Mouse (Mus musculus): ENCODE data around the gene Samd10. TPM values are rescaled to one million over a fixed set of nuclear protein-coding genes. Genes with fewer than 3 reads are reported as not detected.

The Samd10 gene
- polyA plus RNA-seq, 1 experiment: 0.67 TPM

DNA sequence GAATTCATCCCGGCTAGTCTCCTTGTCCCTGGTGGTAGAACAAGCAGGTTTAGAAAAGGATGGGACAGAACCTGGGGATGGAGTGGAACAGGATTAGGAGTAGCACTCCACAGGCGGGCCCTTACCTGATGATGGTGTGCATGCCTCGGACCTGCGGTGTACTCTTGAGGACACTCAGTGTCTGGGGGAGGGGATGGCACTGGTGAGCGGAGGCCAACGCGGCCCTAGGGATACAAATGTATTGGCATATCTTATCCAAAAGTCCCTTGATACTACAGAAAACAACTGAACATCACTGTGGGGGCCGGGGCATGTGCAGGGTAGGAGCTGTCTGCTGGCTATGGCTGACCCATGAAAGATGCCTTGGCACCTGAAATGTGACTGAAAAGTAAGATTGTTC, 28.6 kb downstream of the Samd10 start:
- Histone ChIP-seq H3ac (ENCODE audit: control insufficient read depth, insufficient read length) (no peak overlapping the region), H3K36me3 (ENCODE audit: control insufficient read depth, insufficient read depth) (peaks cover 3% of the 10 kb centered on the region)
- TF ChIP-seq MYOD1 (IDR thresholded peaks at IDR 0.05; ENCODE audit: control insufficient read depth in 1 of 3, insufficient read length in 2 of 3, low read depth in 2 of 3): no peak
- TF ChIP-seq SRF (IDR thresholded peaks at IDR 0.05; ENCODE audit: control insufficient read depth, insufficient read length, low read depth): no peak

DNA sequence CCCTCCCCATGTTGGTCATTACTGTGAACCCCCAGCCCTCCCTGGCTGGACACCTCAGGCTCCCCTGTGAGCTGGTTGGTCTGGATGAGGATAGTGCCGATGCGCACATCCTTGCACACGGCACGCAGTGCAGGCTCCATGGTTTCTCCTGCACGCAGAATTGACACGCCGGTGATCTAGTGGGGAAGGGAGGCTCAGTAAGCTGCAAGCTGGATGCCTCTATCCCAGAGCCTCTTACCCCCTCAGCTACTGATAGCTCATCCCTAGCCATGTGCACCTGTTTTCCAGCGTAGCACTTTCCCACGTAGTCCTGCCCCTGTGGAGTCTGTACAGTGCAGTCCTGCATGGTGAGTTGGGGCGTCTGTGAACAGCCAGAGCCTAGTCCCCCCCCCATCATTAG, 29.2 kb downstream of the Samd10 start:
- Histone ChIP-seq H3K79me2 (ENCODE audit: control insufficient read depth, insufficient read depth) (no peaks in the 10 kb centered on the region), H3K4me3 (no peak overlapping the region), H3K27me3 (ENCODE audit: control insufficient read depth, insufficient read depth, insufficient read length) (no peaks in the 10 kb centered on the region), H3ac (ENCODE audit: control insufficient read depth, insufficient read length) (no peak overlapping the region), H3K4me2 (ENCODE audit: low read depth) (no peak overlapping the region), H3K36me3 (ENCODE audit: control insufficient read depth, insufficient read depth) (peaks cover 3% of the 10 kb centered on the region)
- no peak for TF ChIP-seq MYOG (IDR thresholded peaks at IDR 0.05; ENCODE audit: control insufficient read depth in 1 of 3, insufficient read depth in 1 of 3, insufficient read length in 2 of 3, low read depth in 2 of 3)
- peak; percentile 31 for TF ChIP-seq POLR2AphosphoS2 (IDR thresholded peaks at IDR 0.05; ENCODE audit: insufficient read length, low read depth)
- no peak for TF ChIP-seq REST (IDR thresholded peaks at IDR 0.05; ENCODE audit: insufficient read depth, insufficient read length)
- TF ChIP-seq SRF (IDR thresholded peaks at IDR 0.05; ENCODE audit: control insufficient read depth, insufficient read length, low read depth): no peak
- TF ChIP-seq MAX (IDR thresholded peaks at IDR 0.05; ENCODE audit: low read depth): no peak

More for the DNA sequence above, 28.6 kb downstream of the Samd10 start:
- no peak overlapping the region for H3K4me3 ChIP-seq
- no peak overlapping the region for H3K4me2 ChIP-seq (ENCODE audit: low read depth)
- no peaks in the 10 kb centered on the region for H3K79me2 ChIP-seq (ENCODE audit: control insufficient read depth, insufficient read depth)
- no peaks in the 10 kb centered on the region for H3K27me3 ChIP-seq (ENCODE audit: control insufficient read depth, insufficient read depth, insufficient read length)

DNA sequence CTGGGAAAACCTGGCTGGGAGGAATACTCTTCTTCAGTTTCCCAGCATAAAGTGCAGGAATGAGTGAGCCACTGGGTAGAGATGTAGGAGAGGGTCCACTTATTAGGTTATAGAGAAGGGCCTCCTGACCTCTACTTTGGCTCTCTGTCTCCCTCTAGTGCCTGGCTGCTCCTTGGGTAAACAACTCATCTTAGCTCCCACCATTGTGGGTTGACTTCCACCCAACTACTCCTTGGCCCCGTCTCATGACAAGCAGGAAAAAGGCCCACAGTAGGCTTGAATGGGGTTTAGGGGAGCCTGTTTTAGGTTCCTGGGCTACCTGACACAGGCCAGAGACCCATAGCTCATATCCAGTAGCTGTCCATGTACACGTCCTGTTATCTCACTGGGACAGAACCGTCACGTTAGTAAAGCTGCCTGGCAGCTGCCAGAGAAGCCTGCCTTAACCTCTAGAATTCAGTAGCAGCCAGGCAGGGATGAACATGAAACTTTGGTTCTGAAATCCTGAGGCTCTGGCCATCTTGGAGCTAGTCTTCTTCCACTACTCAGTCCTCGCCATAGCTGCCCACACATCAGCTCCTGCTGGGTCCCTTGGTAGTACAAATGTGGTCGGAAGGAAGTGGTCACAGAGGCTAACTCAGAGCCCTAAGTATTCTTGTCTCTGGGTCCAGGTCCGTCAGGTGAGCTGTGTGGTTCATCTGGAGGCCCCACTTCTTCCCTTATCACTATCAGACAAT, 30.6 kb downstream of the Samd10 start:
- TF ChIP-seq SRF (IDR thresholded peaks at IDR 0.05; ENCODE audit: control insufficient read depth, insufficient read length, low read depth) (no peak), POLR2AphosphoS2 (IDR thresholded peaks at IDR 0.05; ENCODE audit: insufficient read length, low read depth) (peak; percentile 10)
- no peak overlapping the region for H3ac ChIP-seq (ENCODE audit: control insufficient read depth, insufficient read length)
- no peaks in the 10 kb centered on the region for H3K36me3 ChIP-seq (ENCODE audit: control insufficient read depth, insufficient read depth)
- H3K4me2 ChIP-seq (ENCODE audit: low read depth): no peak overlapping the region
- H3K27me3 ChIP-seq (ENCODE audit: control insufficient read depth, insufficient read depth, insufficient read length): no peaks in the 10 kb centered on the region
- no peak overlapping the region for H3K4me3 ChIP-seq
- no peaks in the 10 kb centered on the region for H3K79me2 ChIP-seq (ENCODE audit: control insufficient read depth, insufficient read depth)

DNA sequence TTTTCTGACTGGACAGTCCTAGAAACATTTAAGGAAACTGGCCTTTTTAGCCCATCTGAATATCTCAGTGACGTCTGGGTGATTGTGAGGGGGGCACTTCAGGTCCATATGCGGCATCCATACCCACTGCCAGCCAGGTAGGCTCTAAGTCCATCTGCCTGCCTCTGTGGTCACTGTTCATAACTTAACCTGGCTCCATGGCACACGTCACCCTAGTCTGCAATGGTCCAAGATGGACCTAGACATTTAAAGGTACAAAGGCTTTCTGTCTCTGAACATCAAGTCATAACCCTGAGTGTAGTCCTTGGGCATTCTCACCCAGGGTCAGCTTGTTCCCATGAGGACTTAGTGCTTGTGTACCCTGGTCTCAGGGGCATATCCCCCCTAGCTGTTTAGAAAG, 31.7 kb downstream of the Samd10 start:
- H3K27me3 ChIP-seq (ENCODE audit: control insufficient read depth, insufficient read depth, insufficient read length): no peaks in the 10 kb centered on the region
- H3ac ChIP-seq (ENCODE audit: control insufficient read depth, insufficient read length): no peak overlapping the region
- no peaks in the 10 kb centered on the region for H3K36me3 ChIP-seq (ENCODE audit: control insufficient read depth, insufficient read depth)
- H3K79me2 ChIP-seq (ENCODE audit: control insufficient read depth, insufficient read depth): no peaks in the 10 kb centered on the region
- H3K4me3 ChIP-seq: no peak overlapping the region
- TF ChIP-seq MYOG (IDR thresholded peaks at IDR 0.05; ENCODE audit: control insufficient read depth in 1 of 3, insufficient read depth in 1 of 3, insufficient read length in 2 of 3, low read depth in 2 of 3) (no peak), POLR2AphosphoS2 (IDR thresholded peaks at IDR 0.05; ENCODE audit: insufficient read length, low read depth) (peak; percentile 36)
- H3K4me2 ChIP-seq (ENCODE audit: low read depth): no peak overlapping the region

DNA sequence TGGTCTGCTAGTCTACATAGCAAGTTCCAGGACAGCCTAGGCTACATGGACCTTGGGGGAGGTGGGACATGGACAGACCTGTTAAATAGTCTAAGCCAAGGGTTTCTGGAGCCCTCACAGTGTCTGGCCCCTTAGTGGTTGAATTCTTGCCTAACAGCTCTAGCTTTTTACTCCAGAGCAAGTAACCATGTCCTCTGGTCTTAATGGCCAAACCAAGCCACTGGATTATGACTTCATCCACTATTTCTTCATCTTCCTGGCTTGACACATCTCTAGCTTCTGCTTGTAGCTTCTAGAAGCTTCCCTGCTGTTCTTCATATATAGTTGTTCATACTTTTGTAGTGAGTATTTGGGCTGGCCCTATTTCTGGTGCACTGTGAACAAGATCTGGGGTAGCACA, 45.2 kb downstream of the Samd10 start:
- Histone ChIP-seq H3K79me2 (ENCODE audit: control insufficient read depth, insufficient read depth) (no peaks in the 10 kb centered on the region), H3K4me3 (no peak overlapping the region), H3K4me2 (ENCODE audit: low read depth) (no peak overlapping the region), H3K27me3 (ENCODE audit: control insufficient read depth, insufficient read depth, insufficient read length) (no peaks in the 10 kb centered on the region), H3K36me3 (ENCODE audit: control insufficient read depth, insufficient read depth) (peaks cover 27% of the 10 kb centered on the region), H3ac (ENCODE audit: control insufficient read depth, insufficient read length) (no peak overlapping the region)
- TF ChIP-seq CEBPB (IDR thresholded peaks at IDR 0.05; ENCODE audit: insufficient read depth, poor library complexity, severe bottlenecking): no peak
- TF ChIP-seq POLR2A (IDR thresholded peaks at IDR 0.05; ENCODE audit: insufficient read length, low read depth): no peak
- TF ChIP-seq MYOG (IDR thresholded peaks at IDR 0.05; ENCODE audit: control insufficient read depth in 1 of 3, insufficient read depth in 1 of 3, insufficient read length in 2 of 3, low read depth in 2 of 3): no peak
- no peak for TF ChIP-seq E2F4 (IDR thresholded peaks at IDR 0.05; ENCODE audit: insufficient read depth)
- TF ChIP-seq POLR2AphosphoS2 (IDR thresholded peaks at IDR 0.05; ENCODE audit: insufficient read length, low read depth): no peak
- no peak for TF ChIP-seq TCF3 (IDR thresholded peaks at IDR 0.05; ENCODE audit: insufficient read length, low read depth)
- TF ChIP-seq REST (IDR thresholded peaks at IDR 0.05; ENCODE audit: insufficient read depth, insufficient read length): no peak
- TF ChIP-seq MAX (IDR thresholded peaks at IDR 0.05; ENCODE audit: low read depth): no peak
- TF ChIP-seq SRF (IDR thresholded peaks at IDR 0.05; ENCODE audit: control insufficient read depth, insufficient read length, low read depth): no peak
- no peak for TF ChIP-seq MYOD1 (IDR thresholded peaks at IDR 0.05; ENCODE audit: control insufficient read depth in 1 of 3, insufficient read length in 2 of 3, low read depth in 2 of 3)
- TF ChIP-seq USF1 (IDR thresholded peaks at IDR 0.05; ENCODE audit: low read depth): no peak
- no peak for TF ChIP-seq TCF12 (IDR thresholded peaks at IDR 0.05; ENCODE audit: insufficient read depth, poor library complexity, severe bottlenecking)

DNA sequence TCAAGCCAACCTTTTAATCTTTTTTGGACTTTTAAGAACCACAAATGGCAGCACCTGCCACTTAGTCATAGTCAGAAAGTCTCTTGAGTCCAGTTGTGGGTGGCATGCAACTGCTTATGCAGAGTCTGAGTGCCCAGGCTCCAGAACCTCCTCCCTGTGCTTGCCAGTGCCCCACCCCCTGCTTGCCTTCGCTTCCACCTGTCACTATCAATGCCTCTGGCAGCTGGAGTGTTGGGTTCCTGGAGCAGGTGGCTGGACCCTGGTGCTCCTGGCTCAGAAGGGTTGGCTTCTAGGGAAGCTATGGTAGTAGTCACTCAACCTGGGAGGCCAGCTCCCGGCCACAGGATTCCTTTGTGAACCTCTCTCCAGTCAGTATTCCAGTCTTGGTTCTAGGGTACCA, 48.8 kb downstream of the Samd10 start:
- TF ChIP-seq MYOG (IDR thresholded peaks at IDR 0.05; ENCODE audit: control insufficient read depth in 1 of 3, insufficient read depth in 1 of 3, insufficient read length in 2 of 3, low read depth in 2 of 3) (peak; percentile 91 to 98 (median 98)), POLR2A (IDR thresholded peaks at IDR 0.05; ENCODE audit: insufficient read length, low read depth) (no peak), MAX (IDR thresholded peaks at IDR 0.05; ENCODE audit: low read depth) (no peak), MYOD1 (IDR thresholded peaks at IDR 0.05; ENCODE audit: control insufficient read depth in 1 of 3, insufficient read length in 2 of 3, low read depth in 2 of 3) (peak; percentile 90 to 98 (median 94)), TCF3 (IDR thresholded peaks at IDR 0.05; ENCODE audit: insufficient read length, low read depth) (peak; percentile 96), TCF12 (IDR thresholded peaks at IDR 0.05; ENCODE audit: insufficient read depth, poor library complexity, severe bottlenecking) (peak; percentile 96)
- Histone ChIP-seq H3K36me3 (ENCODE audit: control insufficient read depth, insufficient read depth) (peaks cover 38% of the 10 kb centered on the region), H3K4me3 (no peak overlapping the region), H3K27me3 (ENCODE audit: control insufficient read depth, insufficient read depth, insufficient read length) (no peaks in the 10 kb centered on the region), H3K79me2 (ENCODE audit: control insufficient read depth, insufficient read depth) (peaks cover 12% of the 10 kb centered on the region), H3K4me2 (ENCODE audit: low read depth) (no peak overlapping the region), H3ac (ENCODE audit: control insufficient read depth, insufficient read length) (no peak overlapping the region)

Data from myocyte (in vitro differentiated cells).